Mouse (Mus musculus) bone marrow, adult 2 months (tissue): Measurements from ENCODE around the gene Arhgap15. TPM values are rescaled to one million over a fixed set of nuclear protein-coding genes. Genes with fewer than 3 reads are reported as not detected.

Experiments used
- H3K27ac ChIP-seq: fragments of 200-500 bp; 2 replicates; pipeline ENCODE4 v1.5.1; 2012; ENCODE audit warnings: low read depth, mild to moderate bottlenecking, control low read depth, inconsistent platforms, low read length; ENCODE audit not compliant: control insufficient read depth, poor library complexity, insufficient read depth
- H3K4me1 ChIP-seq: fragments of 200-500 bp; 2 replicates; pipeline ENCODE4 v1.6.1; 2011; ENCODE audit warnings: low read length; ENCODE audit not compliant: control insufficient read depth, insufficient read depth
- H3K4me3 ChIP-seq: fragments of 200-500 bp; replicated peaks from 2 replicates; pipeline ENCODE3; 2011; ENCODE audit warnings: mild to moderate bottlenecking, low read depth, low read length, control low read depth; ENCODE audit not compliant: control insufficient read depth
- CTCF ChIP-seq: fragments of 200-500 bp; IDR thresholded peaks from 2 replicates; pipeline ENCODE4 v1.5.1; 2011; ENCODE audit warnings: low read length, control low read depth; ENCODE audit not compliant: control insufficient read depth, insufficient read depth
- POLR2A ChIP-seq: fragments of 200-500 bp; IDR thresholded peaks from 2 replicates; pipeline ENCODE4 v1.6.1; 2011; ENCODE audit warnings: low read depth, mild to moderate bottlenecking, control low read depth, low read length, borderline replicate concordance; ENCODE audit not compliant: control insufficient read depth
- WGBS: fragments of 180-500 bp; shearing (Covaris S2); methylation state at CpG from one replicate; pipeline ENCODE4 v1.1.7; 2018; 5-methylcytosine and 5-hydroxymethylcytosine counted together
- polyA plus RNA-seq: library from polyadenylated mRNA; stranded (reverse); fragments of >200 nt; gene quantifications from 2 replicates; pipeline ENCODE4 v1.2.4, GENCODE M21; 2011; ENCODE audit warnings: low replicate concordance; ENCODE audit not compliant: missing spikeins, insufficient read depth, insufficient read length

The Arhgap15 gene
- polyA plus RNA-seq, 1 experiment: 14.5 TPM

- Histone ChIP-seq H3K27ac (no peak overlapping the region), H3K4me1 (no peaks in the 10 kb centered on the region), H3K4me3 (no peak overlapping the region)
- TF ChIP-seq POLR2A (no peak), CTCF (no peak)
- WGBS: 88% methylated on average over 6 of the region's 6 CpGs
These were observed 608.2 kb downstream of the Arhgap15 start for GRCm38 (mm10) chr2:44356887-44357251.

GRCm38 (mm10) chr2:44380225-44380624 is 631.6 kb downstream of the Arhgap15 start:
- H3K4me3 ChIP-seq: no peak overlapping the region
- no peaks in the 10 kb centered on the region for H3K4me1 ChIP-seq
- H3K27ac ChIP-seq: no peak overlapping the region
- TF ChIP-seq CTCF: no peak
- no peak for TF ChIP-seq POLR2A
- 87% methylated on average over 2 of the region's 2 CpGs for WGBS

GRCm38 (mm10) chr2:44384541-44384940 is 635.9 kb downstream of the Arhgap15 start:
- Histone ChIP-seq H3K4me1 (no peaks in the 10 kb centered on the region), H3K27ac (no peak overlapping the region), H3K4me3 (no peak overlapping the region)
- WGBS: 80% methylated on average over 6 of the region's 6 CpGs
- TF ChIP-seq CTCF (no peak), POLR2A (no peak)

GRCm38 (mm10) chr2:44389556-44389955 is 640.9 kb downstream of the Arhgap15 start:
- H3K4me1 ChIP-seq: no peaks in the 10 kb centered on the region
- TF ChIP-seq CTCF (no peak), POLR2A (no peak)
- WGBS: 82% methylated on average over 4 of the region's 4 CpGs
- no peak overlapping the region for H3K27ac ChIP-seq
- H3K4me3 ChIP-seq: no peak overlapping the region

- no peaks in the 10 kb centered on the region for H3K4me1 ChIP-seq
- no peak overlapping the region for H3K27ac ChIP-seq
- no peak for TF ChIP-seq POLR2A
- TF ChIP-seq CTCF: no peak
- H3K4me3 ChIP-seq: no peak overlapping the region
- 77% methylated on average over 8 of the region's 8 CpGs for WGBS
These were observed 645.2 kb downstream of the Arhgap15 start for GRCm38 (mm10) chr2:44393789-44394188.

- no peak overlapping the region for H3K4me3 ChIP-seq
- H3K4me1 ChIP-seq: no peaks in the 10 kb centered on the region
- 80% methylated on average over 6 of the region's 6 CpGs for WGBS
- no peak overlapping the region for H3K27ac ChIP-seq
- TF ChIP-seq POLR2A: no peak
- TF ChIP-seq CTCF: no peak
These were observed 646.4 kb downstream of the Arhgap15 start for GRCm38 (mm10) chr2:44394956-44395501.

- 78% methylated on average over 2 of the region's 2 CpGs for WGBS
- Histone ChIP-seq H3K4me1 (no peaks in the 10 kb centered on the region), H3K4me3 (no peak overlapping the region), H3K27ac (no peak overlapping the region)
- TF ChIP-seq POLR2A (no peak), CTCF (no peak)
These were observed 647.0 kb downstream of the Arhgap15 start for GRCm38 (mm10) chr2:44395577-44395976.

GRCm38 (mm10) chr2:44397209-44397608 is 648.6 kb downstream of the Arhgap15 start:
- no peak overlapping the region for H3K27ac ChIP-seq
- TF ChIP-seq POLR2A: no peak
- TF ChIP-seq CTCF: no peak
- H3K4me1 ChIP-seq: no peaks in the 10 kb centered on the region
- no peak overlapping the region for H3K4me3 ChIP-seq
- 68% methylated on average over 1 of the region's 1 CpGs for WGBS

GRCm38 (mm10) chr2:44397735-44398337 is 649.2 kb downstream of the Arhgap15 start:
- no peak for TF ChIP-seq CTCF
- no peak for TF ChIP-seq POLR2A
- H3K4me3 ChIP-seq: no peak overlapping the region
- H3K27ac ChIP-seq: no peak overlapping the region
- 86% methylated on average over 4 of the region's 4 CpGs for WGBS
- no peaks in the 10 kb centered on the region for H3K4me1 ChIP-seq
